Mouse (Mus musculus): ENCODE results near the gene Mbd6. TPM values are rescaled to one million over a fixed set of nuclear protein-coding genes. Genes with fewer than 3 reads are reported as not detected.

Gene Mbd6
- total RNA-seq, 2 experiments from 2014 or later = 18.7 to 28.9 TPM

DNA sequence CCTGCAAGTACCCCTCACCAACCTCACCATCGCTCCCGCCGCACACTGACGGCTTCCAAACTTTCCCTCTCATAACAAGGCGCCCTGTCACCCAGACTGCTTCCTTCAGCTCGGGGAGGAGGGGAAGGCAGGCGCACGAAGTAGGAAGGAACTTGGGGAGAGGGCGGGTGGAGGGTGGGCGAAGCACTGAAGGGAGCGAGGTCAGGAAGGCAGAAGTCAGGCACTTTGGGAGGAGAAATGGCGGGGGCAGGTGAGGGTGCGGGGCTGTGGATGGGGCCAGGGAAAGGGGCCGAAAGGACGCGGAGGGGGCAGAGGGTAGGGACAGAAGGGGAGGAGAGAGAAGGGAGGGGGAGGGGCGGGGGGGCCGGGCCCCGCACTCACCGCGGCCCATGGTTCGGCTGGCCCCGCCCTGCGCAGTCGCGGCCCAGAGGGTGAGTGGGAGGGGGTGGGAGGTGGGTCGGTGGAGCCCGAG, 454 bp downstream of the Mbd6 start:
- peak; percentile 50 for DNase-seq

- DNase-seq = no peak
These were observed 903 bp downstream of the Mbd6 start for GRCm38 (mm10) chr10:127287936-127288293.

DNA sequence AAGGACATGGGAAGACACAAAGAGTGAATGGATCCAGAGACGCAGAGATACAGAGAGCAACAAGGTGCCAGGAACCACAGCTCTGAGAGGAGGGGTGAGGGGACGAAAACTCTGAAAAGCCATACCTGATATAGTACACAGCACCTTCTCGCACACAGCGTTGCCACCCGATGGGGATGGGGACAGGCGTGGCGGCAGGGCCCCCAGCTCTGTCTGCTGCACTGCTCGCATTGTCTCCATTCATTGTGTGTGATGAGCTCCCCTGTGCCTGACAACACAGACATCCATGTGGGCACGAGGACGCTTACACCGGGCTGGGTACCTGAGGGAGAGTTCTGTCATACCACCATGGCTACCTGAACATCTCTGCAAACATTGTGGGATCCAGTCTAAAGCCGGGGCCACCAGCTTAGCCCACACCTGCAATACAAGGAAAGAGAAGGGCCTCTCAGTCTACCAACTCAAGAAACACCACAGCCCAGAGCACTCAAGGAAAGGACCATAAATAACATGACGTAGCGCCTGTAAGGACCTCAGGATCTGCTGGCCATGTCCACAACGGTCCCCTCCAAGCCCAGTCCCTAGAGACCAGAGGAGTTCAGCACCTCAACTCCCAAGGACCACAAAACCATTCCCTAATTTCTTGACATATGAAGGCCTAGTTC, 1.4 kb downstream of the Mbd6 start:
- DNase-seq = no peak

DNA sequence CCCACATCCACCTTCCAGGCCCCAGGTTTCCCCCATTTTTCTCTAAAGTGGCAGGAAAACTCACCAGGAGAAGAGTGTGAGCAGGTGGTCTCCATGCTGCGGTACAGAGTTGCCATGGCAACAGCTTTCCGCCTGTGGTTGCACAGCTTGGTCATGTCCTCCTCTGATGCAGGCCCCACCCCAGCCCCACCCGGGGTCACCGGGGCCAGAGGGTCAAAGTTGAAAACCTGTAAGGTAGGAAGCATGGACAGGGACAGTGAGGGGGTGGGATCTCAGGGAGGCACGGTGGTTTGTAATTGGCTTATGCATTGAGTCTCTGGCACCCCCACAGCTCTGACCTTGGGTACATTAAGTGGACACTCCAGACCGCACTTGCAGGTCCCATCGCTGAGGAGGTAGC, 2.1 kb downstream of the Mbd6 start:
- no peak for DNase-seq

- no peak for DNase-seq
These were observed 2.6 kb downstream of the Mbd6 start for GRCm38 (mm10) chr10:127286194-127286593.

DNA sequence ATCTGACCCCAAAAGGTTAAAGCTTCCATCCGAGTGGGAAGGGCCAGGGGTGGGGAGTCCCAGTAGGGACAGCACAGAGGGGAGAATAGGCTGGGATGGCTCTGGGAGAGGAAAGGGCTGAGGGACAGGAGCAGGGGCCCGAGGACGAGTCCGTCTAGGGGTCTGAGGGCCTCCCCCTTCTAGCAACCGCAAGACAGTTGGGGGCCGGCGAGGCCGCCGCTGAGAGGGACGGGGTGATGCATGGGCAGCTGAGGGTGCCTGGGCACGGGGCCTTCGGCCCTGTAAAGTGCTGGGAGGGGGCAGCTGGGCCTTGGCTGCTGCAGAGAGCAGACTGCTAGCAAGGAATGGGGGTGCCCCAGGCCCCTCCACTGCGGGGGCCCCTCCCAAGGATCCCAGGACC, 3.2 kb downstream of the Mbd6 start:
- DNase-seq = no peak

- no peak for DNase-seq
These were observed 3.9 kb downstream of the Mbd6 start for GRCm38 (mm10) chr10:127284724-127285500.

DNA sequence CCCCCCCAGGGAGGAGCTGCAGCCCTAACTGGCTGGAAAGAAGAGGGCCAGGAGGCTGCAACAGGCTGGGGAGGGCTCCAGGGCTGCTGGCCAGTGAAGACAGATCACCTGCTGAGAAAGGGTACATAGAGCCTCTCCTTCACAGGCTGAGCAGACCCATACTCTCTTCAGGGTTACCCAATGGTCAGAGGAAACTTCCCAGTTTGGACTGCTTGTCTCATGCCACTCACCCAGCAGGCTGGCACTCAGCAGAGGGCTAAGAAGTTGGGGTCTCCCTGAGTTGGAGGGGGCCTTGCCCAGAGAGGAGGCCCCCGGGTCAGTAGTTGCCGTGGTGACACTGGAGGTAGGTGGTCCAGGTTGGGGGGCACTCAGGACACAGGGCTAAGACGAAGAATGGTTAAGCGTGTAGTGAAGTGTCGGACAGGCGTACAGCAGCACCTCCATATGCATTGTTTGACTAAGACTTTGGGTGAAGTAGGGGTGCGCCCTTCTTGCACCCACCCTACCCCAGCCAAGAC, 4.7 kb downstream of the Mbd6 start:
- DNase-seq = no peak

DNA sequence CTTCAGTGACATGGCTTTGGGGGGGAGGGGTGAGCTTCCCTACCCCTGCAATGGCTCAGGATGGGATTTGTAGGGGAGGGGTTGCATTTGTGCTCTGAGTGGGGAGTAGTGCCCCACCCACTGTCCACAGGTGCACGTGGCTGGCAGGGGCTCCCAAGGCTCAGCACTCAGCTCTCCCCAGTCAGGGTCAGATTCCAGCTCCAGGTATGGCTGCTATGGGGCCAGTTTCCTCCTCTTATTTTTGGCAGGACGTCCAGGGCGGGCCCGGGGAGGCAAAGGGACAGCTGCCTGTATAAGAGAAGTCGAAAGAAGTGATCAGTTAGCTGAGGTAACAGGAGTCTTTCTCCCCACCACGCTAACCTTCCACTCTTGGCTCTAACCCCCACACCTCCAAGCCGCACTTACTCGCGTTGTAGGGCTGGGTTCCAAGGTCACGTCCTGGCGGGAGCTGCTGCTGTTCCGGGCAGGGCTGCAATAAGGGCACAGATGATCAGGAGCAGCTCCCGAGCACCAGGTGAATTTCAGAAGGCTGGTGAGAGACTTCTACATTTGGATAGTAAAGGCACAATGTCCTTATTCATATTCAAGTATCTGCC, 6.1 kb downstream of the Mbd6 start:
- DNase-seq = no peak

- DNase-seq = no peak
These were observed 7.5 kb downstream of the Mbd6 start for GRCm38 (mm10) chr10:127281316-127281715.

DNA sequence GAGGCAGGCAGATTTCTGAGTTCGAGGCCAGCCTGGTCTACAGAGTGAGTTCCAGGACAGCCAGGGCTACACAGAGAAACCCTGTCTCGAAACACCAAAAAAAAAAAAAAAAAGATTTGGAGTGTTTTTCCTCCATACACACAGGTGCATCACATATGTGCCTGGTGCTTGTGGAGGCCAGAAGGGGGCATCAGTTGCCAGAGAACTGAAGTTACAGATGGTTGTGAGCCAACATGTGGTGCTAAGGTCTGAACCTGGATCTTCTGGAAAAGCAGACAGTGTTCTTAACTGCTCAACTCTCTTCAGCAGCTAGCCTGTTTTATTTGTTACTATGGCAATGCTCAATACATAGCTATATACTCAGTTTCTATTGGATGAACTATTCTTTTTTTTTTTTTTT, 9.1 kb downstream of the Mbd6 start:
- no peak for DNase-seq

- no peak for DNase-seq
These were observed 14.4 kb downstream of the Mbd6 start for GRCm38 (mm10) chr10:127274261-127275022.

DNA sequence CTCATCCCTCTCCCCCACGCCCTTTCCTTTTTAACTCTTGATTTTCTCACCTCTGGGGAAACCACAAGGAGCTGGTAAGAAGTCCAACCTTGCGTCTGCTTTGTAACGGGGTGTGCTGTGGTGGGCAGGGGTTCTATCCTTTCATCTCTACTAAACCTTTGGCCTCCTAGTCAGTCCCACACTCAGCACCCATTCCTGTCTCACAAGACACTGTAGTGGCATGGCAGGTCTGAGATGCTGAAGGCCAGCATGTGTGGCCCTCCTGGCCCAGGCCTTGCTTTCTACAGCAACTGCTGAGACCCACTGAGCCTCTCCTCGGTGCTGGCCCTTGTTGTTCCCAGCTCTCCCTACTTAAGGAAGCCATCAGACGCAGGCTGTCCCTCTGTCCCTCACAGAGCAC, 16.4 kb downstream of the Mbd6 start:
- DNase-seq = no peak

- DNase-seq = no peak
These were observed 18.9 kb downstream of the Mbd6 start for GRCm38 (mm10) chr10:127269884-127270283.

DNA sequence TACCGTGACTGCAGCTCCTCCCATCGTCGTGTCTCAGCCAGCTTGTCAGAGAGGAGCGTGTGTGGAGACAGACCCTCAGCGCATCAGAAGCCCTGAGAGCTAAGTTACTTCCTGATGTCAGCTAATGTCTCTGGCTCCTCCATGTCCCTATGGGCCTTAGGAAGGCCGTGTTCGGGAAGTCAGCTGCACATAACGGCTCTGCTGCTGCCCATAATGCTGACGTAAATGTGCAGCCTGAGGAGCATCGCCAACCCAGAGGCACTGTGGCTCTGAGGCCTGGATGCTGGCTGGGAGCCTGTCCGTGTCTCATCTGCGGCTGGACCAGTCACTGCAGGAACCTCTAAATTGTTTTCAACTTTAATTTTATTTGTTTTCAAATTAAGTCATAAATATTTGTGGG, 19.8 kb downstream of the Mbd6 start:
- DNase-seq = no peak

DNA sequence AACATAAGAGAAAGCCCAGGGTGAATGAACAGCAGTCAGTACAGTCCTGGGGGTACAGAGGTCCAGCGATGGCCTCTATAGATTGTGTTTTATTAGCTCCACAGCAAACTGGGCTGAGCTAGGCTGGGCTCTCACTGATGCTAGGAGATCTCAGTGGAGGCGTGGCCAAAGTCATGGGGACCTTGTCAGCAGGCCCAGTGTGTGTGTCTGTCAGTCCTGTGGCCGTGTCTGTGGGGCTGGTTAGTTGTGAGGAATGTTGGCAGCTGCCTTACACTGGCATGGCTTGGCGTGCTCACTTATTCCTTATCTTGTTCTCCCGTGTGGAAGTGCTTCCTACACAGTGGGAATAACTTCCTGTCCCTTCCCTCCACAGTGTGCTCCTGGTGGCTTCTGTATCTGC, 20.4 kb downstream of the Mbd6 start:
- DNase-seq = no peak

DNA sequence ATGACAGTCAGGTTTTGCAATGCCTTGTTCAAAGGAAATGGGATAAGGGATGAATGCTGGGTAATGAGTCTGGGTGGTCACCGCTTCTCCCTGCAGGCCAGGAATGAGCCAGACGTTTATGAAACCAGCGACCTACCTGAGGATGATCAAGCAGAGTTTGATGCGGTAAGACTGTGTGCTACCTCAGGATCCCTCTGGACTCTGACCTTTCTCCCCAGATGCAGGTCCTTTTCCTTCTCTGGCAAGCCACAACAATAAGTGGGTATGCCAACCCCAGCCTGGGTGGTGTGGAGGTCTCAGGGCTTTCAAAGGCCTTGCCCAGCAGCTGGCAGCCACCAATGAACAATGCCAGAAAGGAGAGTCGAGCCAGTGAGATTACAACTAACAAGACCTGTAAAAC, 21.5 kb downstream of the Mbd6 start:
- DNase-seq = no peak

- peak; percentile 89 for DNase-seq
These were observed 22.4 kb downstream of the Mbd6 start, which contains the start of gene Dctn2 for GRCm38 (mm10) chr10:127266112-127267091. TSS of gene Dctn2 (plus strand) at chr10:127266368.

GRCm38 (mm10) chr10:127265727-127266111, 23.1 kb downstream of the Mbd6 start:
- DNase-seq = no peak

DNA sequence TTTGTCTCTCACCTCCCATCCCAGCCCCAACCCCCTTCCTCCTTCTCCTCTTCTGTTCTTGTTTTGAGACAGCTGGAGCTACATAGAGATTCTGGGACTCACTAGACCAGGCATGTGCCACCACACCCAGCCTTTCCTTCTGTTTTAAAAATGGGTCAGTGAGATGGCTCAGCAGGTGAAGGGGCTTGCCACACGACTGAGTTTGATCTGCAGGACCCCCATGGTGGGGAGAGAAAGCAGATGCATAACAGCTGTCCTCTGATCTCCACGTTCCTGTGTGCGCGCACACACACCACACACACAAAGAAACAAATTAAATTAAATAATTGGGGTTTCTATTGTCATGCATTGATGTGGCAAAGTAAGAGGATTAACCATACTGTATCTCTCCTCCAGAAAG, 23.8 kb downstream of the Mbd6 start:
- no peak for DNase-seq

DNA sequence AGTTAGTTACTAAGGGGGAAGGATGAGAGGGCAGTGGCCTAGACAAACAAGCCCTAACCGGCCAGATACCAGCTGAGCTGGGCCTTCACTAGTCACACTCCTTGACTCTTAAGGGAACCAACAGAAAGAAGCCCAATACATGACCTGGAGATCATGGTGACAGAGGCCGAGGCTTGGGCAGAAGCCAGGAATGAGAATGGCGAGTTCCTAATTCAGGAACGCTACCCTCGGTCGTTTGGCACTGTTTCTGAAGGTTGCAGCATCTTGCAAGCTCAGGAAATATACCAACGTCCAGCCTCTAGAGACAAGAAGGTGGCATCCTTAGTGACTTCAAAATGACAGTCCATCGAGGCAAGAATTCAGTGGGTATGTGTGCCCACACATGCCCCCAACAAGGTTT, 24.5 kb downstream of the Mbd6 start:
- no peak for DNase-seq

All from gastrocnemius, postnatal 10 days (tissue).